Mouse (Mus musculus) megakaryocyte, embryonic 14.5 days (primary cell): ENCODE measurements around the gene Gnai2.

Experiments
- FLI1 ChIP-seq: IDR thresholded peaks from 2 replicates; pipeline ENCODE4 v1.6.1; 2012; ENCODE audit warnings: low read length, inconsistent platforms, mixed read lengths
- GATA1 ChIP-seq: IDR thresholded peaks from 3 replicates; pipeline ENCODE4 v1.6.1; 2012; ENCODE audit warnings: mixed read lengths, low read length, inconsistent platforms, borderline replicate concordance

- TF ChIP-seq GATA1 (no peak), FLI1 (no peak)
Observed at GRCm38 (mm10) chr9:107682405-107682804, 47.2 kb upstream of the Gnai2 start.
